Mouse (Mus musculus) kidney, adult 2 months (tissue): ENCODE results near the gene Dcaf7.

ENCODE experiments used
- CTCF ChIP-seq: fragments of 200-500 bp; conservative IDR thresholded peaks from 2 replicates; pipeline ENCODE4 v1.5.1; 2011; ENCODE audit warnings: low read depth, mild to moderate bottlenecking, control low read depth, low read length, moderate library complexity, mixed read lengths; ENCODE audit not compliant: insufficient read depth, insufficient read length
- POLR2A ChIP-seq: fragments of 200-500 bp; IDR thresholded peaks from one replicate; pipeline ENCODE4 v1.6.1; 2011; ENCODE audit warnings: low read depth, low read length, control low read depth

GRCm38 (mm10) chr11:106007821-106008220 lies 28.9 kb upstream of the Dcaf7 start, which contains the start of gene Kcnh6:
- TF ChIP-seq CTCF (no peak), POLR2A (no peak)
